Mouse (Mus musculus) liver, embryonic 15.5 days (tissue): ENCODE measurements around the gene Eml5. TPM values are rescaled to one million over a fixed set of nuclear protein-coding genes. Genes with fewer than 3 reads are reported as not detected.

Experiments
- ATAC-seq: fragments of 200-750 bp; cut with Nextera tagmentation; 2 replicates; pipeline ENCODE4 v1.8.0; 2017; ENCODE audit warnings: moderate number of reproducible peaks, mild to moderate bottlenecking, moderate library complexity; ENCODE audit not compliant: insufficient read depth
- H3K27ac ChIP-seq: fragments of 300-500 bp; sonication (generic); replicated peaks from 2 replicates; pipeline ENCODE4 v1.5.1; 2015; ENCODE audit warnings: mild to moderate bottlenecking, inconsistent platforms
- H3K27me3 ChIP-seq: fragments of 300-500 bp; sonication (generic); 2 replicates; pipeline ENCODE4 v1.6.1; 2015; ENCODE audit warnings: mild to moderate bottlenecking, inconsistent platforms
- H3K36me3 ChIP-seq: fragments of 300-500 bp; sonication (generic); replicated peaks from 2 replicates; pipeline ENCODE4 v1.6.1; 2015; ENCODE audit warnings: moderate library complexity, mild to moderate bottlenecking, inconsistent platforms
- H3K4me1 ChIP-seq: fragments of 300-500 bp; sonication (generic); replicated peaks from 2 replicates; pipeline ENCODE4 v1.6.1; 2015; ENCODE audit warnings: inconsistent platforms
- H3K4me2 ChIP-seq: fragments of 300-500 bp; sonication (generic); 2 replicates; pipeline ENCODE4 v1.6.1; 2015; ENCODE audit warnings: moderate library complexity, mild to moderate bottlenecking, inconsistent platforms
- H3K4me3 ChIP-seq: fragments of 300-500 bp; sonication (generic); replicated peaks from 2 replicates; pipeline ENCODE4 v1.5.1; 2015; ENCODE audit warnings: mild to moderate bottlenecking, inconsistent platforms
- H3K9ac ChIP-seq: fragments of 300-500 bp; sonication (generic); 2 replicates; pipeline ENCODE4 v1.6.1; 2015; ENCODE audit warnings: moderate library complexity, mild to moderate bottlenecking, inconsistent platforms
- H3K9me3 ChIP-seq: fragments of 300-500 bp; sonication (generic); replicated peaks from 2 replicates; pipeline ENCODE4 v1.6.1; 2016; ENCODE audit warnings: inconsistent platforms
- WGBS: fragments of 180-500 bp; shearing (Covaris S2); methylation state at CpG from one replicate; pipeline ENCODE4 v1.1.7; 2015; ENCODE audit warnings: mixed read lengths; ENCODE audit not compliant: insufficient replicate concordance; 5-methylcytosine and 5-hydroxymethylcytosine counted together
- polyA plus RNA-seq: library from polyadenylated mRNA; unstranded; fragments of >200 nt; fragmentation: Nextera tagmentation; extraction: Ambion mirVana; gene quantifications from 2 replicates; pipeline ENCODE4 v1.2.1, GENCODE M21; 2015

Eml5 gene
- polyA plus RNA-seq, 1 experiment from 2014 or later = 0.41 TPM

DNA sequence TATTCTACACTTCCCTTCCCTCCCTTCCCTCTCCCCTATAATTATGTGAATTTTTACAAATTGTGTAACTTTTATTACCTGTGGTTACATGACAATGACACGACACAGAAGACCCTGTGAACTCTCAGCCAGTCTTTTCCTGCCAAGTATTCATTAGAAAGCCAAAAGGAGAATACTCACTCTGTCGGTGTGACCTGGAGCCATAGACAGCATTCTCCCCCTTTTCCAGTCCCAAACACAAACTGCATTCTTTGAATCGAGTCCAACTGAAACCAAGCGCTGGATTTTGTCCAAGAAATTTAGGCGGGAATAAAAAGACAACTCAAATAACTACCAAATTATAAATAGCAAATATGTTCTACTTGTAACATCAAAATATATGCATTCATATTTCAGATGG, 19.5 kb downstream of the Eml5 start:
- Histone ChIP-seq H3K27me3 (no peaks in the 10 kb centered on the region), H3K27ac (no peak overlapping the region), H3K9ac (no peak overlapping the region), H3K9me3 (no peaks in the 10 kb centered on the region), H3K36me3 (no peaks in the 10 kb centered on the region), H3K4me1 (no peaks in the 10 kb centered on the region), H3K4me2 (no peak overlapping the region), H3K4me3 (no peak overlapping the region)
- ATAC-seq = no peak
- WGBS = 62% methylated on average over 5 of the region's 5 CpGs

DNA sequence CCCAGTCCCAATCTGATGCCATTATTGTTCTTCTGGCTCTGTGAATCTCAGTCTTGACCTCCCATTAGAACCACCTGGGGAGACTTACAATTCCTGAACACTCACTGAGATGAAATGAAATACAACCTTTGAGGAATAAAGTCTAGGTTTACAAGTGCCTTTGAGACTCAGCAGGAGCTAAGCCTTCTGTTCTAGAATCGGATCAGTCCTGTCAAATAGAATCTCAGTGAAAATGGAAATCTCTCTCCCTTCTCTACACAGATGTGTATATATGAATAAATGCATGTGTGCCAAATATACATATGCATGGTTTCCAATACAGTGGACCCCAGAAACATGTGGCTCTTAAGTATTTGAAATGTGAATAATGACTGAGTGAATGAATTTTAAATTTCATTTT, 22.6 kb downstream of the Eml5 start:
- Histone ChIP-seq H3K27ac (no peak overlapping the region), H3K9me3 (no peaks in the 10 kb centered on the region), H3K4me2 (no peak overlapping the region), H3K27me3 (no peaks in the 10 kb centered on the region), H3K36me3 (no peaks in the 10 kb centered on the region), H3K9ac (no peak overlapping the region), H3K4me3 (no peak overlapping the region), H3K4me1 (no peaks in the 10 kb centered on the region)
- ATAC-seq = no peak
- 63% methylated on average over 1 of the region's 1 CpGs for WGBS

DNA sequence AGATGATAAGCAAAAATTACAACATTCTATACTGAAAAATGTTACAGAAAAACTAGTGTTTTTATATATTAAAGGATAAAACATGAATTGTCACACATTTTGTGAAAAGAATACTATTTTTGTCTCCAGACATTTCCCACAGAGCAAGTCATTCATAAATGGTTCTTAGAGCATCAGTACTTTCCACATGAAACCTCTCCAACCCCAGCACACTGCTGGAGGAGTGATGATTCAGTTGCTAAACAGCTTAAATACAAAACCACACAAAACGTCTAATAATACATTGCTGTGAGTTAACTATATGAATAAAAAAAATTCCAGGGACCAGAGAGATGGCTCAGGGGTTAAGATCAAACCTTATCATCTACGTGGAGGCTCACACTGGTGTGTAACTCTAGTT, 26.1 kb downstream of the Eml5 start:
- H3K4me1 ChIP-seq = no peaks in the 10 kb centered on the region
- no peak overlapping the region for H3K4me2 ChIP-seq
- ATAC-seq = no peak
- 47% methylated on average over 2 of the region's 2 CpGs for WGBS
- H3K9ac ChIP-seq = no peak overlapping the region
- no peaks in the 10 kb centered on the region for H3K9me3 ChIP-seq
- no peaks in the 10 kb centered on the region for H3K36me3 ChIP-seq
- no peak overlapping the region for H3K4me3 ChIP-seq
- no peak overlapping the region for H3K27ac ChIP-seq
- no peaks in the 10 kb centered on the region for H3K27me3 ChIP-seq

DNA sequence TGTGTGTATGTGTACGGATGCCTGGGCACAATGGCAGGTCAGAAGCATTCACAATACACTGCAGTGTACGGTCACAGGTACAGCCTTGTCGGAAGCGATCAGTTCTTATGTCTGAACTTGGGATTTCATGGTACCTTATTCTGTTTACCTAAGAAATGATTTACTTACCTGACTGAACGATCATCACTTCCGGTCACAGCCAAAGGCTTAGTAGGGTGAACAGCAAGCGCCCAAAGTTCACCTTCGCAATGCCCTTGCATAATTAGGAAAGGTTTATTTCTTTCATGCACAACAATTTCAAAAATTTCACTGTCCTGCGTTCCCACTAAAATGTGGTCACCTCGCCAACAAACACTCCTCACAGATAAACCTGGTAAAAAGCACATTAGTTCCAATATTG, 28.4 kb downstream of the Eml5 start:
- Histone ChIP-seq H3K27ac (no peak overlapping the region), H3K27me3 (no peaks in the 10 kb centered on the region), H3K36me3 (no peaks in the 10 kb centered on the region), H3K9ac (no peak overlapping the region), H3K4me1 (no peaks in the 10 kb centered on the region), H3K4me3 (no peak overlapping the region), H3K4me2 (no peak overlapping the region), H3K9me3 (no peaks in the 10 kb centered on the region)
- ATAC-seq = no peak
- 77% methylated on average over 10 of the region's 10 CpGs for WGBS

DNA sequence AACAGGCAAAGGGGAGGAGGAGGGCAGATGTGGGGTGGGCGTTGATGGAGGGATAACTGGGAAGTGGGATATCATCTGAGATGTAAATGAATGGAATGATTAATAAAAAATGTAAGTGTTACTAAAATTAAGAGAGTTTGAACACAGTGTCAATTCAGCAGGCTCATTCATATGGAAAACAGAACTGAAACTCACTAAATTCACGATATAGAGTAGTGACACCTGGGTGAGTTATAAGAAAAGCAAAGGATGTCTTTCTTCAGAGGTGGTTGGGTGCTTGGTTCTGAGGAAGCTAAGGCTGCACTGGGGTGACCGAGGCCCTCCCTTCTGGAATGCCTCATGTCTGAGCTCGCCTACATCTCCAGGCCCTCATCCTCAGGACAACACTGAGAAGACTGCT, 37.8 kb downstream of the Eml5 start:
- ATAC-seq = no peak
- H3K4me1 ChIP-seq = no peaks in the 10 kb centered on the region
- WGBS = 60% methylated on average over 4 of the region's 4 CpGs

DNA sequence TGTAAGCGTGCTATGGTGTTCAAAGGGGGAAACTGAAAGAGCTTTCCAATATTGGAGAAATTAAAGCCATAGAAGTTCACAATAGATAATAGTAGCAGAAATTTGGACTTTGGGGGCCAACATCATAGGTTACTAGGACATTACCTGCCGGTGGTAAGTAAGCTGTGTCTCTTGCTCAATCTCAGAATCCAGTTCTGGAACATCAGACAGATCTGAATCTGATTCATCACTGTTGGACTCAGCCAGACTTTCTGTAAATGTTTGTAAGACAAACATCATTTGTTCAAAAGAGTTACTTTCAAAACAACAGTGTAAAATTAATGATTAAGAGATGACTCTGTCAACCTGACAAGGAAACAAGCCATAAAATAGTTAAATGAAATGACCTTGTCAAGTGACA, 41.0 kb downstream of the Eml5 start:
- no peak overlapping the region for H3K4me3 ChIP-seq
- H3K9ac ChIP-seq = no peak overlapping the region
- no peak overlapping the region for H3K4me2 ChIP-seq
- H3K4me1 ChIP-seq = no peaks in the 10 kb centered on the region
- H3K27ac ChIP-seq = no peak overlapping the region
- H3K27me3 ChIP-seq = no peaks in the 10 kb centered on the region
- H3K36me3 ChIP-seq = no peaks in the 10 kb centered on the region
- 62% methylated on average over 2 of the region's 2 CpGs for WGBS
- ATAC-seq = no peak
- no peaks in the 10 kb centered on the region for H3K9me3 ChIP-seq

More for the DNA sequence above, 37.8 kb downstream of the Eml5 start:
- Histone ChIP-seq H3K9me3 (no peaks in the 10 kb centered on the region), H3K9ac (no peak overlapping the region), H3K36me3 (no peaks in the 10 kb centered on the region), H3K27ac (no peak overlapping the region), H3K4me3 (no peak overlapping the region), H3K4me2 (no peak overlapping the region), H3K27me3 (no peaks in the 10 kb centered on the region)

DNA sequence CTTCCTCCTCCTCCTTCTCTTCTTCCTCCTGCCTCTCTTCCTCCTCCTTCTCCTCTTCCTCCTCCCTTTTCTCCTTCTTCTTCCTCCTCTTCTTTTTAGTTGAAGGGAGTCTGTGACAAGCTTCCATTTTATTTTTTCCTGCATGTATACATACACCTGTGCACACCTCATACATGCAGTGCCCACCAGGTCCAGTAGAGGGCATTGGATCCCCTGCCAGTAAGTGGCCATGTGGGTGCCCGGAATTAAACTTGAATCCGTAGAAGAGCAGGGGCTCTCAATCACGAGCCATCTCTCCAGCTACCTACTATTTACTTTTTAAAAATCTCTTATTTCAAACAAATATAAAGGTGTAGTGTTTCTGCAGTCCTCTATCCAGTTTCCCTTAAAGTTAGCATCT, 50.5 kb downstream of the Eml5 start:
- no peak overlapping the region for H3K27ac ChIP-seq
- WGBS = 25% methylated on average over 3 of the region's 3 CpGs
- H3K27me3 ChIP-seq = no peaks in the 10 kb centered on the region
- no peak overlapping the region for H3K4me2 ChIP-seq
- no peak overlapping the region for H3K4me3 ChIP-seq
- H3K4me1 ChIP-seq = no peaks in the 10 kb centered on the region
- H3K36me3 ChIP-seq = no peaks in the 10 kb centered on the region
- no peaks in the 10 kb centered on the region for H3K9me3 ChIP-seq
- no peak overlapping the region for H3K9ac ChIP-seq
- ATAC-seq = no peak

DNA sequence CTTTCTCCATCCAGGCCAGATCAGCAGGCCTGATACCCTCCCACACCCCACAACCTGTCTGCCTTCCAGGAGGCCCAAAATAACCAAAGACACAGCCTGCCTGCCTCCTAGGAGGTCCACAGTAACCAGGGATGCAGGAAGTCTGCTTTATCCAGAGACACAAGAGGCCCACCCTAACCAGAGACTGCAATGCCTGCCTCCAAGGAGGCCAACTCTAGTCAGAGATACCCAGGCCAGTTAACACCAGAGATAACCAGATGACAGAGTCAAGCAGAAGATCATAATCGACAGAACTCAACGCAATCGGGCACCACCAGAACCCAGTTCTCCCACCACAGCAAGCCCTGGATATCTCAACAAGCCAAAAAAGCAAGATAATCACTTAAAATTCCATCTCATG, 56.5 kb downstream of the Eml5 start:
- Histone ChIP-seq H3K4me1 (no peaks in the 10 kb centered on the region), H3K9me3 (no peaks in the 10 kb centered on the region), H3K4me2 (no peak overlapping the region), H3K36me3 (no peaks in the 10 kb centered on the region), H3K27me3 (no peaks in the 10 kb centered on the region), H3K9ac (no peak overlapping the region), H3K27ac (no peak overlapping the region), H3K4me3 (no peak overlapping the region)
- ATAC-seq = no peak
- 76% methylated on average over 3 of the region's 3 CpGs for WGBS

DNA sequence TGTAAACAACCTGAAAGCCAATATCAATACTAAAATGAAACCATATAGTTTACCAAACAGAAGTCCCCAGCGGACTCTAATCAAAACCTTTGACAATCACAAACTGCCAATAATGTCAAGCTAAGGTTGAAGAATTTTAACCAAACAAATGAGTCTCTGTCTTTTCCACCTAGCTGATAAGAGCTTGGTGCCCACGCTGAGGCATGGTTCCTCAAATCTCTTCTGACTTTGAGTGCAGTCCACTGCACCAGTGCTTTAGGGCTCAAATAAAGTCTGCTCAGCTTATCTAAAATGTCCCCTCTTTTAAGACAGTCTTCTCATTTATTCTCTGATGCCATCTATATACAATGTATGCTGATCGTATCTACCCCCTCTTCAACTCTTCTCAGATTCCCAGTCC, 61.1 kb downstream of the Eml5 start:
- Histone ChIP-seq H3K4me2 (no peak overlapping the region), H3K4me3 (no peak overlapping the region), H3K4me1 (no peaks in the 10 kb centered on the region), H3K27me3 (no peaks in the 10 kb centered on the region), H3K9ac (no peak overlapping the region), H3K9me3 (no peaks in the 10 kb centered on the region), H3K36me3 (no peaks in the 10 kb centered on the region), H3K27ac (no peak overlapping the region)
- WGBS = 61% methylated on average over 3 of the region's 3 CpGs
- no peak for ATAC-seq

DNA sequence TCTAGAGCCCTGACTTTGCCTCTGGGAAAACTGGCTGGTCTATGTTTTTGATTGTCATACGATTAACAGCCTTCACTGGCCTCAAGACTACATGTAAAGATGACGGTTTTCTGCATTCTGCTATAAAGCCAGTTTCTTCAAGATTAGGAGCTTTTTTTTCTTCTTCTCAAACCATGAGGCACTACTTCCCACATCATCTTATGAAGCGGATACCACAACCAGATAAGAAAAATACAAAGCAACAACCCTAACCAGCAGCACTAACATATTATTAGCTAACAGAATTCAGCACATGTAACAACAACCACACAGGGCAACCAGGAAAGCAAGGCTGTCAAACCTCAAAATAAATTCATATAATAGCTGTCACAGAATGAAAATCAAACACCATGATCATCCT, 63.3 kb downstream of the Eml5 start:
- no peak for ATAC-seq
- 50% methylated on average over 3 of the region's 3 CpGs for WGBS
- Histone ChIP-seq H3K9ac (no peak overlapping the region), H3K4me1 (no peaks in the 10 kb centered on the region), H3K27ac (no peak overlapping the region), H3K4me2 (no peak overlapping the region), H3K9me3 (no peaks in the 10 kb centered on the region), H3K36me3 (no peaks in the 10 kb centered on the region), H3K27me3 (no peaks in the 10 kb centered on the region), H3K4me3 (no peak overlapping the region)

DNA sequence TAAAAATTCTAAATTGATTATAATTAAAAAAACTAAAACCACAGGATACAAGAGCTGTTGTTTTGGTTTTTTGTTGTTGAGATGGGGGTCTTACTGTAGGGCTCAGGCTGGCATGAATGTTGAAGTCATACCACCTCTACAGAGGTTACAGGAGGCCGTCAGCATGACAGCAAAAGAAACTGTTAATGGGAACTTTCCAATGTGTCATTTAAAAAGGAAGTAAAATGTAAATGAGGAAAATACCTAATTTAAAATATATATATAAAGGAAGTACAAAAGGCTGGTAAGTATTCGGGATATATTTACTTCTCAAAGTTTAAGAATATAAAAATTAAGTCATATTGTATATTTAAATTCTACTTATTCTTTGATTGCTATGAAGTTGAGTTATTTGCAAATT, 65.8 kb downstream of the Eml5 start:
- Histone ChIP-seq H3K27me3 (no peaks in the 10 kb centered on the region), H3K4me2 (no peak overlapping the region), H3K4me3 (no peak overlapping the region), H3K9me3 (no peaks in the 10 kb centered on the region), H3K9ac (no peak overlapping the region), H3K36me3 (no peaks in the 10 kb centered on the region), H3K27ac (no peak overlapping the region), H3K4me1 (no peaks in the 10 kb centered on the region)
- 51% methylated on average over 2 of the region's 2 CpGs for WGBS
- no peak for ATAC-seq

DNA sequence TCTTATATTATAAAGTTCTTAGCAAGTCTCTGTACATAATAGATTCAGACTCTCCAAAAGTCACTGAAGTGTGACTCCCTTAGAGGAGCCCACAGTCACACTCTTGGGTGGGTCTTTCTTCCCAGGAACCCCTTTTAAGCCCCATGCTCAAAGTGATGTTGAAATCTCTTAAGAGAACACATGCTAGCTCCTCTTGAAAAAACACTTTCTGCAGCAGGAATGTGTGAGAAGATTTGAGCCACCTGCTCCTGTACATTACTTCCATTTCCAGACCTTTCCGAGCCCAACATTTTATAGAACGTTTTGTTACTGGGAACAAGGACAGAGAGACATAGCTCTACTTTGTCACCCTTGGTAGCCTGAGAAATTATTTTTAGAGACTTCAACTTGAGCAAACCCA, 66.4 kb downstream of the Eml5 start:
- no peaks in the 10 kb centered on the region for H3K9me3 ChIP-seq
- no peak overlapping the region for H3K4me3 ChIP-seq
- 71% methylated on average over 2 of the region's 2 CpGs for WGBS
- H3K4me2 ChIP-seq = no peak overlapping the region
- no peak for ATAC-seq
- H3K27me3 ChIP-seq = no peaks in the 10 kb centered on the region
- H3K36me3 ChIP-seq = no peaks in the 10 kb centered on the region
- H3K27ac ChIP-seq = no peak overlapping the region
- no peaks in the 10 kb centered on the region for H3K4me1 ChIP-seq
- no peak overlapping the region for H3K9ac ChIP-seq
